Mouse (Mus musculus) liver, adult 2 months (tissue): ENCODE data around the gene Slitrk1. TPM values are rescaled to one million over a fixed set of nuclear protein-coding genes. Genes with fewer than 3 reads are reported as not detected.

Experiments used
- DNase-seq: peaks from one replicate; pipeline ENCODE4 v3.0.0-alpha.2; 2011; ENCODE audit warnings: low read depth, low spot score; ENCODE audit errors: extremely low read depth
- H3K27ac ChIP-seq: fragments of 200-500 bp; replicated peaks from 2 replicates; pipeline ENCODE4 v1.5.1; 2012; ENCODE audit warnings: low read depth, mild to moderate bottlenecking, control low read depth, inconsistent platforms, low read length; ENCODE audit not compliant: insufficient read depth
- H3K27me3 ChIP-seq: fragments of 200-500 bp; 2 replicates; pipeline ENCODE4 v1.6.1; 2012; ENCODE audit warnings: mild to moderate bottlenecking, moderate library complexity, low read length, inconsistent platforms; ENCODE audit not compliant: control insufficient read depth, insufficient read depth
- H3K36me3 ChIP-seq: fragments of 200-500 bp; 2 replicates; pipeline ENCODE4 v1.6.1; 2012; ENCODE audit warnings: low read length, inconsistent platforms; ENCODE audit not compliant: control insufficient read depth, insufficient read depth
- H3K4me1 ChIP-seq: fragments of 200-500 bp; 2 replicates; pipeline ENCODE4 v1.6.1; 2011; ENCODE audit warnings: low read length; ENCODE audit not compliant: control insufficient read depth, insufficient read depth
- H3K4me3 ChIP-seq: fragments of 200-500 bp; 2 replicates; pipeline ENCODE4 v1.5.1; 2011; ENCODE audit warnings: low read depth, mild to moderate bottlenecking, control low read depth, low read length, moderate library complexity; ENCODE audit not compliant: insufficient read depth
- H3K79me2 ChIP-seq: fragments of 200-500 bp; 2 replicates; pipeline ENCODE4 v1.6.1; 2012; ENCODE audit warnings: inconsistent platforms, mild to moderate bottlenecking, low read length, moderate library complexity; ENCODE audit not compliant: control insufficient read depth, insufficient read depth
- H3K9ac ChIP-seq: fragments of 200-500 bp; 2 replicates; pipeline ENCODE4 v1.6.1; 2012; ENCODE audit warnings: low read depth, mild to moderate bottlenecking, control low read depth, inconsistent platforms, low read length
- CTCF ChIP-seq: fragments of 200-500 bp; IDR thresholded peaks from 2 replicates; pipeline ENCODE4 v1.5.1; 2011; ENCODE audit warnings: low read depth, low read length, control low read depth
- POLR2A ChIP-seq: fragments of 200-500 bp; IDR thresholded peaks from 2 replicates; pipeline ENCODE4 v1.6.1; 2011; ENCODE audit warnings: low read length, control low read depth; ENCODE audit not compliant: insufficient read depth; ENCODE audit errors: extremely low read depth
- WGBS: fragments of 180-500 bp; shearing (Covaris S2); methylation state at CpG from one replicate; pipeline ENCODE4 v1.1.7; 2018; 5-methylcytosine and 5-hydroxymethylcytosine counted together
- polyA plus RNA-seq: library from polyadenylated mRNA; depleted of rRNA; stranded (reverse); fragments of >200 nt; gene quantifications from 2 replicates; pipeline ENCODE4 v1.2.3, GENCODE M21; 2012
- total RNA-seq: library from RNA; depleted of rRNA; stranded (reverse); fragments of >200 nt; gene quantifications from 2 replicates; pipeline ENCODE4 v1.2.3, GENCODE M21; 2014

Gene Slitrk1
- total and polyA plus RNA-seq, 2 experiments: not detected

DNA sequence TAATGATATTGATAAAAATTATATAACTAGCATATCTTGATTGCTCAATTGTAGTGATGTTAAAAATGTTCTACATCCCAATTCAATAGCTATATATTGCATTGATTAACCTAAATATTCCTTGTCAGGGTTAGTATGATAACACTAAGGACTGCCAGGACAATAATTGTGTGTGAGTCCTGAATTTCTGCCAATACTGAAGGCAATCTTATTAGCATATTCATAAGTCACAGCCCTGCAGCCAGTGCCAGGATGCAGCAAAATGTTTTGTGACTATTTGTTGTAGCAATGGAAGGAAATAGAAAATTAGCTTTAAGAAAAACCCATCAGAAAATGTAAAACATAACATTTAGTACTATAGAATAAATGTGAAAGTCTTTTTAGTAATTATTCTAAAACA is 49.3 kb downstream of the Slitrk1 start:
- DNase-seq: no peak
- no peaks in the 10 kb centered on the region for H3K4me1 ChIP-seq
- no peaks in the 10 kb centered on the region for H3K79me2 ChIP-seq
- H3K27me3 ChIP-seq: no peaks in the 10 kb centered on the region
- no peak overlapping the region for H3K4me3 ChIP-seq
- no peak for TF ChIP-seq CTCF
- TF ChIP-seq POLR2A: no peak
- H3K27ac ChIP-seq: no peak overlapping the region
- no peaks in the 10 kb centered on the region for H3K36me3 ChIP-seq
- no peak overlapping the region for H3K9ac ChIP-seq

DNA sequence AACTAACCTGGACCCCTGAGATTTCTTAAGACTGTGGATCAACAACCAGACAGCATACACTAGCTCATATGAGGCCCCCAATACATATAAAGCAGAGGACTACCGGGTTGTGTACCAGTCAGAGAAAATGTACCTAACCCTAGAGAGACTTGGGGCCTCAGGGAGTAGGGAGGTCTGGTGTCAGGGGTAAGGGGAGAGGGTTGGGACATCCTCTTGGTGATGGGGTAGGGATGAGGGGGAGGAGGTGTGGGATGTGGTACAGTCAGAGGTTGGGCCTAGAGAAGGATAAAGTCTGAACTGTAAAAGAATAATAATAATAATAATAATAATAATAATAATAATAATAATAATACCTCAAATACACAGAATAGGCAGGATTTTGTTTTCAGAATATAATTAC is 54.6 kb downstream of the Slitrk1 start:
- Histone ChIP-seq H3K79me2 (no peaks in the 10 kb centered on the region), H3K27ac (no peak overlapping the region), H3K27me3 (no peaks in the 10 kb centered on the region), H3K4me3 (no peak overlapping the region), H3K4me1 (no peaks in the 10 kb centered on the region), H3K36me3 (no peaks in the 10 kb centered on the region), H3K9ac (no peak overlapping the region)
- TF ChIP-seq CTCF: no peak
- no peak for TF ChIP-seq POLR2A
- no peak for DNase-seq
- WGBS: 76% methylated on average over 1 of the region's 1 CpGs
